Mouse (Mus musculus) gastrocnemius, postnatal 14 days (tissue): ENCODE data around the gene Lgals3. TPM values are rescaled to one million over a fixed set of nuclear protein-coding genes. Genes with fewer than 3 reads are reported as not detected.
"Not testable (repeated sequence)": the region's sequence is repeated elsewhere in the genome, so short reads cannot be mapped to it uniquely, and the experiment has no call there.

Experiments used
- DNase-seq: peaks from one replicate; pipeline ENCODE4 v3.0.0; 2021; ENCODE audit warnings: mixed read lengths
- intact Hi-C: fragments of 180-260 bp; cut with DNase I; formaldehyde crosslinking; loops from one replicate; pipeline ENCODE4 v1.15.1; 2025; ENCODE audit warnings: low total_unique reads
- long read RNA-seq, 2 experiments: library from polyadenylated mRNA; stranded (forward); transcript quantifications; one replicate each; pipeline ENCODE4 v2.0.0; 2021
- total RNA-seq, 2 experiments: library from RNA; stranded (reverse); gene quantifications; 2 replicates each; pipeline ENCODE4 v1.2.3; 2021

Gene Lgals3
- total RNA-seq, result 1 to 10 TPM; 2.9 to 4.3 TPM
- long read RNA-seq, experiment 1, partial matches to known transcripts, result 1 of 5 reads
- long read RNA-seq, experiment 1, other reads (novel, unspliced or antisense), result 0 of 5 reads
- long read RNA-seq, experiment 2, partial matches to known transcripts, result 0 of 8 reads
- long read RNA-seq, experiment 2, other reads (novel, unspliced or antisense), result 0 of 8 reads

DNA sequence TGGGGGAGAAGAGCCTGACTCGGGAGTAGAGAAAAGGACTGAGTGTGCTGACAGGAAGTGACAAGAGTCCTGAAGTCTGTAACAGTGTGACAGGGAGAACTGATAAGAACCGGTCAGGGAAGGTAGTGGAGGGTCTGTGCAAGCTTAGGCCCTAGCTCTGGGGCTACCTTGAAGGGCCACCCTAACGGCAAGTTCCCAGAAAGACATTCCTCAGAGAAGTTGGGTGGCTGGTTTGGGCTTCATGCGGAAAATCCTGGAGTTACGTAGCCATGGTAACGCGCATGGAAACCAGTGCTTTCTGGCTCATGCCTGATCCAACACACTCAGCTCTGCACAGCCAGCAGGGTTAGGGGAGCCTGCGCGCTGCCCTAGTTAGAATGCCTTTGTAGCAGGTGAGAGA is at the start of gene Lgals3:
Gene Lgals3, plus strand, starts transcription at position 291 of the 400 bp plus-strand sequence.
- intact Hi-C loops, result no loop called here
- DNase-seq, result peak; percentile 16

DNA sequence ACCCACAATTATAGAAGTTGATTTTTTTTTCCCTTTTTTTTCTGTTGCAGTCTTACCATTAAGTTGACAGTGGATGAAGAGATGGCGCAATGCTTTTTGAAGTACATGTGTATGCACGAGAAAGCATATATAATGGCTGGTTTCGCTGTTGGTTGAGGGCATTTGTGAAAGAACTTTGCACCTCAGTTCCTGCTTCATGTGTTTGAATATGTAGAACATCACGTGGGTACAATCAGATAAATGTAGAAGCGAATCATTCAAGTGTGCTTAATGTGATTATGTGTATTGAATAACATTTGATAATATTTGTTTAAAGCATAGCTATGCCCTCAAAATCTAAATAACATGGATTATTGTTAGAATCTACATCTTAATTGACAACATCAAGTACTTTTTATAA is 48.2 kb upstream of the Lgals3 start:
- no peak for DNase-seq
- intact Hi-C loops, result no loop called here

- intact Hi-C loops, DNase-seq: not testable (repeated sequence)
These were observed 46.0 kb upstream of the Lgals3 start for GRCm38 (mm10) chr14:47321581-47321980.

GRCm38 (mm10) chr14:47325965-47326761 is 41.4 kb upstream of the Lgals3 start:
- intact Hi-C loops, result no loop called here
- no peak for DNase-seq

- DNase-seq, result no peak
- intact Hi-C loops, result no loop called here
These were observed 40.2 kb upstream of the Lgals3 start for GRCm38 (mm10) chr14:47327347-47327746.

DNA sequence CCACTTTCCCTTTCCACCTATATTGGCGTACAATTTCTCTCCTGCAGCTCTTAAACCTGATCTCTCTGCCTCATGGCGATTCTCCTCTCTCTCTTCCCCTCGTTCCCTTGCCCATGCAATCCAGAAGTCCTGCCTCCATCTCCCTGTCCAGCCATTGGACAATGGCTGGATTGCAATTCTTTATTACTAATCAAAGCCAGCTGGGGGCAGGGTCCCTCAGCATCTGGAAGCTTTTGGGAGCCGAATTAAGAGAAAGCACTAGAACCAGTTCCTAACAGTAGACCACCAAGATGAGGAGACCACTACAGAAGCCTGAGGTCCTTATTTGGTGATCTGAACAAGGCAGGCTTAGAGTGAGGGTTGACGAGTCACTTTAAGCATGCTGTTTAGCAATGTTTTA is 35.6 kb upstream of the Lgals3 start:
- intact Hi-C loops, result no loop called here
- DNase-seq, result no peak

GRCm38 (mm10) chr14:47334819-47335218 is 32.7 kb upstream of the Lgals3 start:
- DNase-seq, result peak; percentile 55
- intact Hi-C loops, result no loop called here

DNA sequence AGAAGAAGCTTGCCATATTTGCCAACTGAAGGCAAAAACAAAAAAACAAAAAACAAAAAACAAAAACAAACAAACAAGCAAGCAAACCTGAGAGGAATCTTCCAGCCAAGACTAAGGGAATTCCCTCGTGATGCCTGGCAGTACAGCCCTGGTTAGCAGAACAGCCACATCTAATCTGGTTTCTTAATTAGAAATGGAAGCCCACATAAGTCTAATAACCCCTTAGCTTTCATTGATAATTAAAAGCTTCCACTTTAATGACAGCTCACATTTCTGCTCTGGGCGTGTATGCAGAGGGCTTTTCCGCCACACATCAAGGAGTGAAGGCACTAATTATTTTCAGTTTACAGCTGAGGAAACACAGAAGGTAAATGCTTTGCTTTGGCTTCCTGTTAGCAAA is 32.3 kb upstream of the Lgals3 start:
- no peak for DNase-seq
- intact Hi-C loops, result no loop called here

- intact Hi-C loops, result no loop called here
- DNase-seq, result no peak
These were observed 27.2 kb upstream of the Lgals3 start for GRCm38 (mm10) chr14:47340231-47340925.

DNA sequence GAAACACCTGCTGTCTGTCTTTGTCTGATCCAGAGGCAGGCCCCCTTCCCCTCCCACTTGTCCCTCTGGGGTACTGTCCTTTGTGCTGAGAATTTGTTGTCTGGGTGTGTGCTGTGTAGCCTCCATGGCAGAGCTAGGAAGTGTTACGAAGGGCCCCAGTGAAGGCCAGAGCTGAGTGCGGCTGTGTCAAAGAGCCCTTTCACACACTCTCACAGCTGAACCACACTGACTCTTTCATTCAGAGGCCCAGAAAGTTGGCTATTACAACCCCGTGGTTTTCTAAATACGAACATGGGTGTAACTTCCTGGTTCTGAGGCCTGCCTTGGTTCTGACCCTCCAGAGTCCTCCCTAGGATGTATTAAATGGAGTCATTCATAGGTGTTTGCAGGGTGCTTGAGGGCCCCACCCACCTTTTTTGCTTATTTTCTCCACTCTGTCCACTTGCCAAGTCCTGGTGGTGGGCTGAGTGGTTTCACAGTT is 25.7 kb upstream of the Lgals3 start:
- intact Hi-C loops, result no loop called here
- DNase-seq, result no peak

- no peak for DNase-seq
- intact Hi-C loops, result no loop called here
These were observed 20.8 kb upstream of the Lgals3 start for GRCm38 (mm10) chr14:47346715-47347114.

DNA sequence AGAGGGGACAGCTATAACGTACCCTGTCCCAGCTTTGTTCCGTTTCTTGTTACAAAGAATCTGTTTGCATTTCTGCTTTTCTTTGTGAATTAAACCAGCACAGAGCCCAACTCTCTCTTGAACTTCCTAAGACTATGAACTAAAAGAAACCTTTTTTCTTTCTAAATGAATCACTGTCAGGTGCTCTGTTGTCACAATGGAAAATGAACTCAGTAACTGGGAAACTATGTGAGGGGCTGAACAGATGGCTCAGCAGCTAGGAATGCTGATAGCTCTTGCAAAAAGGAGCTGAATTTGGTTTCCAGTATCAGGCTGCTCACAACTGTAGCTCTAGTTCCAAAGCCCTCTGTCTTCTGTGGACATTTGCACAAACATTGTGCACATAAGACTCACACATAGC is 16.6 kb upstream of the Lgals3 start:
- intact Hi-C loops, result no loop called here
- no peak for DNase-seq

DNA sequence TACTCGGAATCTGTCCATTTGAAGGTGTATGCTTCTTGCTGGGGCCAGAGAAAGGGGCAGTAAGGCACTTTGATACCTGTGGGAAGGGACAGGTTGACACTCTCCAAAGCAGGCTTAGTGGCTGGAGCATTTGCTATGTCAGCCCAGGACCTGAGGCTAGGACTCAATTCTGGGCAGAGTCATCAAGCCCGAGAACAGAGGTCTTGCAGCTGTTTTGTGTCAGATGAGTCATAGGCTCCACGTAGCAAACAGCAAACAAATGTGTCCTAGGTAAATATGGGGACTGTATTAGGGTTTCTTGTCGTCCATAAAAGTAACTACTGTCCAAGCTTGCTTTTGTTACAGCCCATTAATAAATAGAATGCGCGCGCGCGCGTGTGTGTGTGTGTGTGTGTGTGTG is 15.3 kb upstream of the Lgals3 start:
- DNase-seq, result no peak
- intact Hi-C loops, result no loop called here

DNA sequence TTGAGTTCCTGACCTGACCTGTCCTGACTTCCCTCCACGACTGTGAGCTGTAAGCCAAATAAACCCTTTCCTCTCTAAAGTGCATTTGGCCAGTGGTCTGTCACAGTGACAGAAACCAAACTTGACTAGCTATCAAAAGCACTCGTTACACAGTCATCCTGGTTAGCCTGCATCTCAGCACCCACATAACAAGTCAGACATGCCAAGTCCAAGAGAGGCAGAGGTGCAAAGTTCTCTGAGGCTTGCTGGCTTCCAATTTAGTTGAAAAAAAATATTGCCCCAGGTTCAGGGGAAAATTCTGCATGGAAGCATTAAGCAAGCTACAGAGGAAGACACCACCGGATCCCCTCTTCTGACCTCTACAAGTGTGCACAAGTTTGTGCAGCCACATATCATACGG is 14.3 kb upstream of the Lgals3 start:
- DNase-seq, result no peak
- intact Hi-C loops, result no loop called here

DNA sequence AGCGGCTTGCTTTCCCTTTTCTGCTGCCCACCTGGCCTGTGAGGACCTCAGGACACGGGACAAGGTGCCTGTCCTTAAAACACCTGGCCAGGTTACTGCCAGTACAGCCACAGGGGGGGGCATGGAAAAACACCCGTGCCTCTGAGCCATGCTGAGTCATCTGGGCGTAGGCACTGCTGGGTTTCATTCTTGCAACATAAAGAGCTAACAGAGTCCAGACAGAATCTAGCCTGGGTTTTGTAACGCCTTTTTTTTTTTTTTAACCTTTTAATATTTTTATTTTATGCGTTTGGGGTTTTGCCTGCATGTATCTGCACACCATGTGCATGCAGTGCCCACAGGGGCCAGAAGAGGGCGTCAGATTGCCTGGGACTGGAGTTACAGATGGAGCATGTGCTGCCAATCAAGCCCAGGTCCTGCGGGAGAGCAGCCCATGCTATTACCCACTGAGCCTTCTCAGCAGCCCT is 13.4 kb upstream of the Lgals3 start:
- intact Hi-C loops, result no loop called here
- no peak for DNase-seq

GRCm38 (mm10) chr14:47354948-47355347 is 12.6 kb upstream of the Lgals3 start:
- intact Hi-C loops, result no loop called here
- no peak for DNase-seq

GRCm38 (mm10) chr14:47356622-47357021 is 10.9 kb upstream of the Lgals3 start:
- DNase-seq, result no peak
- intact Hi-C loops, result no loop called here

- intact Hi-C loops, result no loop called here
These were observed 7.9 kb upstream of the Lgals3 start for GRCm38 (mm10) chr14:47359610-47360009.

DNA sequence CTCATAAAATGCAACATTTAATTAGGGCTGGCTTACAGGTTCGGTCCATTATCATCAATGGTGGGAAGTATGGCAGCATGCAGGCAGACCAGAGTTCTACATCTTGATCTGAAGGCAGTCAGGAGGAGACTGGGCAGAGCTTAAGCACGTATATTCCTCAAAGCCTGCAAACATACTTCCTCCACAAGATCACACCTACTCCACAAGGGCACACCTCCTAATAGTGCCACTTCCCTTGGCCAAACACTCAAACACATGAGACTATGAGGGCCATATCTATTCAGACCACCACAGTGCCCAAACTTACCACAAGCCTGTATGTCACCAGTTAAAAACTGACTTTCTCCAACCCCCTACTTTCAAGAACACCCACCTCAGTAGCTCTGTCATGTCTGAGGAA is 6.1 kb upstream of the Lgals3 start:
- DNase-seq, result no peak
- intact Hi-C loops, result no loop called here

More at GRCm38 (mm10) chr14:47359610-47360009, 7.9 kb upstream of the Lgals3 start:
- no peak for DNase-seq

DNA sequence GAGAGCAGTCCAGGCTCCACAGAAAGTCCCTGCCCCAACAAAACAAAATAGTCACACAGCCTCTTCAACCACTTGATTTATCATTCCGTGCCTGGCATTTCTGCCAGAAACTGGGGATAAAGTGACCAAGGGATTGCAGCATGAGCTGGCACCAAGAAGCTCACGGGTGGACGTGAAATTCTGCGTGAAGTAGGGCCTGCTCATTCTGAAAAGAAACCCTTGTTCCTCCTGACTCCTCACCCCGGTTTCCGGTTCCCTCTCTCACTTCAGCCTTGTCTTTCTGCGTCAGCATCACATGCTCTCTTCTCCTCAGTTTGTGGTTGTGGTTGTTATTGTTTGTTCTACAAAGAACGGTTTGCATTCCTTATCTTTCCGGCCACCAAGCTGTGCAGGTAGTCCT is 5.7 kb upstream of the Lgals3 start:
- intact Hi-C loops, result no loop called here
- DNase-seq, result no peak
